Mouse (Mus musculus) adrenal gland, adult 2 months (tissue): ENCODE measurements around the gene Slc16a8. TPM values are rescaled to one million over a fixed set of nuclear protein-coding genes. Genes with fewer than 3 reads are reported as not detected.
A peak's percentile ranks its signal among the peaks of the same experiment; 100 is the strongest.
"Not testable (repeated sequence)": the region's sequence is repeated elsewhere in the genome, so short reads cannot be mapped to it uniquely, and the experiment has no call there.

ENCODE experiments used
- DNase-seq: peaks from one replicate; pipeline ENCODE4 v3.0.0; 2021
- polyA plus RNA-seq: library from polyadenylated mRNA; depleted of rRNA; stranded (reverse); fragments of >200 nt; gene quantifications from 2 replicates; pipeline ENCODE4 v1.2.3, GENCODE M21; 2012
- total RNA-seq, 2 experiments: library from RNA; stranded (reverse); gene quantifications; 2 replicates each; pipeline ENCODE4 v1.2.3; 2021

The Slc16a8 gene
- total and polyA plus RNA-seq, 3 experiments, result 0.07 TPM; not detected in 2

- DNase-seq, result no peak
Measured at GRCm38 (mm10) chr15:79262786-79263309, 8.3 kb upstream of the Slc16a8 start.

GRCm38 (mm10) chr15:79262375-79262774, 7.8 kb upstream of the Slc16a8 start:
- no peak for DNase-seq

- no peak for DNase-seq
Measured at GRCm38 (mm10) chr15:79261757-79262156, 7.2 kb upstream of the Slc16a8 start.

GRCm38 (mm10) chr15:79261095-79261725, 6.6 kb upstream of the Slc16a8 start:
- peak; percentile 52 for DNase-seq

GRCm38 (mm10) chr15:79258521-79258920, 4.0 kb upstream of the Slc16a8 start:
- DNase-seq, result no peak

GRCm38 (mm10) chr15:79252580-79252979, 2.0 kb downstream of the Slc16a8 start:
- DNase-seq, result no peak

- DNase-seq, result no peak
Measured at GRCm38 (mm10) chr15:79251781-79252491, 2.6 kb downstream of the Slc16a8 start.

- no peak for DNase-seq
Measured at GRCm38 (mm10) chr15:79251168-79251567, 3.4 kb downstream of the Slc16a8 start.

- no peak for DNase-seq
Measured at GRCm38 (mm10) chr15:79250236-79250635, 4.3 kb downstream of the Slc16a8 start.

GRCm38 (mm10) chr15:79245321-79245720, 9.2 kb downstream of the Slc16a8 start:
- no peak for DNase-seq

GRCm38 (mm10) chr15:79244071-79244893, 10.3 kb downstream of the Slc16a8 start:
- DNase-seq, result peak; percentile 83

- peak; percentile 94 for DNase-seq
Measured at GRCm38 (mm10) chr15:79243234-79244042, 11.1 kb downstream of the Slc16a8 start.

GRCm38 (mm10) chr15:79242574-79243233, 11.9 kb downstream of the Slc16a8 start:
- no peak for DNase-seq

- DNase-seq, result no peak
Measured at GRCm38 (mm10) chr15:79238036-79238435, 16.5 kb downstream of the Slc16a8 start.

- no peak for DNase-seq
Measured at GRCm38 (mm10) chr15:79235268-79235667, 19.3 kb downstream of the Slc16a8 start.

- peak; percentile 89 for DNase-seq
Measured at GRCm38 (mm10) chr15:79229058-79229821, 25.3 kb downstream of the Slc16a8 start, which contains the start of the genes Pick1 and Gm49486. Gene Pick1 (plus strand): TSS chr15:79229173. Gene Gm49486 (plus strand): TSS chr15:79229391.

GRCm38 (mm10) chr15:79225780-79226179, 28.8 kb downstream of the Slc16a8 start:
- DNase-seq, result not testable (repeated sequence)

- peak; percentile 92 for DNase-seq
Measured at GRCm38 (mm10) chr15:79224685-79225084, 29.9 kb downstream of the Slc16a8 start.

GRCm38 (mm10) chr15:79223641-79224040, 30.9 kb downstream of the Slc16a8 start:
- DNase-seq, result no peak

GRCm38 (mm10) chr15:79219572-79219971, 35.0 kb downstream of the Slc16a8 start:
- DNase-seq, result no peak
